Mouse (Mus musculus) splenic B cell, adult 2 months (primary cell): Measurements from ENCODE around the gene Copz2.
A peak's percentile ranks its signal among the peaks of the same experiment; 100 is the strongest.

ENCODE experiments used
- DNase-seq: peaks from one replicate; pipeline ENCODE4 v3.0.0-alpha.2; 2011; ENCODE audit warnings: low read depth, low spot score
- H3K27me3 ChIP-seq: 2 replicates; pipeline ENCODE4 v1.6.1; 2012; ENCODE audit warnings: mild to moderate bottlenecking, low read length, moderate library complexity, mixed read lengths; ENCODE audit not compliant: control insufficient read depth, poor library complexity, insufficient read depth, severe bottlenecking
- H3K36me3 ChIP-seq: 2 replicates; pipeline ENCODE4 v1.6.1; 2012; ENCODE audit warnings: mild to moderate bottlenecking, low read length, moderate library complexity, mixed read lengths; ENCODE audit not compliant: control insufficient read depth, poor library complexity, insufficient read depth, severe bottlenecking

Copz2 gene

GRCm38 (mm10) chr11:96867149-96867548 lies 17.5 kb downstream of the Copz2 start:
- DNase-seq: peak; percentile 77
- H3K27me3 ChIP-seq: no peaks in the 10 kb centered on the region
- no peaks in the 10 kb centered on the region for H3K36me3 ChIP-seq

DNA sequence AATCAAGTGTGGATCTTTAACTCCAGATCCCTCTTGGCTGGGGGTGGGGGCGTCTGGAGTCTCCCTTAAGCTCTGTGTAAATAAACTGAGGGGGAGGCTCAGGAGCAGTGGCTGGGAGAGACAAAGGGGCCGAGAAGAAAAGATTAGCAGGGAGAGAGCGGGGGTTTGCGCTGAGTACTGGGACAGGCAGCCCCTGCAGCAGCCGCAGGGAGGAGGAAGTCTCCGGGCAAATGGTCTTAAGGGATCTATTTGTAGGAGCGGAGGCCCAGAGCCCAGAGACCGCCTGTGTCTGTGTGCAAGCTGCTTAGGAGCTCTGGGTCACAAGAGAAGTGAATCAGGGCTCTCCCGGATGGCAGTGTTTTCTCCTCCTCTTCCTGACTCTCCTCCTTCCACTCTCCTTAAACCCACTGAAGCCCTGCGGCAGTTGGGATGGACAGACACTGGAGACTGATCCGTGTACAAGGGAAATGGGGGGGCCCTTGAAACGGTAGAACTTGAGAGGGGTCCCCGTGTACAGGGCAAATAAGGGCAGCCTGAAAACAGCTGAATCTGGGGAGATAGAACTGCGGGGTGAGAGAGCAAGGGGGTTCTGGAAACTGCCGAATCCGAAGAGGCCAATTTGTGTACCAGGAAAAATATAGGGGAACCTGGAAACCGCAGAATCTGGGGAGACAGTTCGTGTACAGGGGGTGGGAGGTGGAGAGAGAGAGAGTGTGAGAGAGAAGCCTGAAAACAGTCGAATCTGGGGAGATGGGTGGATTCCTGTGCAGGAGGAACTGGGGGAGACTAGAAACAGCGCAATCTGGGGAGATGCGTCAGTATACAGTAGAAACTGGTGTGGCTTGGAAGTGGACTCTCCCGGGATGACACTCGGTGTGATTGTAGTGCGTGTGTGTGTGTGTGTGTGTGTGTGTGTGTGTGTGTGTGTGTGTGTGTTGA lies 23.0 kb downstream of the Copz2 start:
- DNase-seq: no peak
- no peaks in the 10 kb centered on the region for H3K36me3 ChIP-seq
- H3K27me3 ChIP-seq: no peaks in the 10 kb centered on the region; the same call in 1 of the 2 replicates

- Histone ChIP-seq H3K36me3 (no peaks in the 10 kb centered on the region), H3K27me3 (no peaks in the 10 kb centered on the region; the same call in 1 of the 2 replicates)
- DNase-seq: no peak
Observed at GRCm38 (mm10) chr11:96873601-96874140, 24.0 kb downstream of the Copz2 start.

DNA sequence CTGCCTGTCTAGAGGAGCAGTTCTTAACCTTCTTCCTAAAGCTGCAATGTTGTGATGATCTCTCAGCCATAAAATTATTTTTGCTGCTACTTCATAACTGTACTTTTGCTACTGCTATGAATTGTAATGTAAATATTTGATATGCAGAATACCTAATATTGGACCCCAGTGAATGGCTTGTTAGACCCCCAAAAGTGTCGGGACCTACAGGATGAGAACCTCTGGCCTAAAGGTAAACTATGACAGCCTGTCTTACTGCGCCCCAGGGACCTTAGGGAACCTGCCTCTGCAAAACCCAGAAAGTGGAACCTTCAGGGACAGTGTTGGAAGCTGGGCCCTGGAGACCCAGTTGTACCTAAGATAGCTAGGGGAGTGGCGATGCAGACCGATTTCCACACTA lies 25.6 kb downstream of the Copz2 start:
- peaks cover 2% of the 10 kb centered on the region for H3K27me3 ChIP-seq
- DNase-seq: no peak
- no peaks in the 10 kb centered on the region for H3K36me3 ChIP-seq

GRCm38 (mm10) chr11:96875745-96876144 lies 26.1 kb downstream of the Copz2 start:
- peak; percentile 71 for DNase-seq
- H3K36me3 ChIP-seq: no peaks in the 10 kb centered on the region
- peaks cover 2% of the 10 kb centered on the region for H3K27me3 ChIP-seq

GRCm38 (mm10) chr11:96876300-96877040 lies 26.8 kb downstream of the Copz2 start:
- peaks cover 2% of the 10 kb centered on the region for H3K27me3 ChIP-seq
- H3K36me3 ChIP-seq: no peaks in the 10 kb centered on the region
- no peak for DNase-seq

- Histone ChIP-seq H3K36me3 (no peaks in the 10 kb centered on the region), H3K27me3 (peaks cover 2% of the 10 kb centered on the region)
- DNase-seq: no peak
Observed at GRCm38 (mm10) chr11:96877071-96877470, 27.4 kb downstream of the Copz2 start.

GRCm38 (mm10) chr11:96878715-96879114 lies 29.0 kb downstream of the Copz2 start:
- DNase-seq: no peak
- Histone ChIP-seq H3K27me3 (peaks cover 2% of the 10 kb centered on the region), H3K36me3 (no peaks in the 10 kb centered on the region)

- no peak for DNase-seq
- H3K36me3 ChIP-seq: no peaks in the 10 kb centered on the region
- H3K27me3 ChIP-seq: peaks cover 2% of the 10 kb centered on the region
Observed at GRCm38 (mm10) chr11:96879359-96879758, 29.7 kb downstream of the Copz2 start.

- peaks cover 2% of the 10 kb centered on the region for H3K27me3 ChIP-seq
- no peak for DNase-seq
- H3K36me3 ChIP-seq: no peaks in the 10 kb centered on the region
Observed at GRCm38 (mm10) chr11:96880296-96880695, 30.6 kb downstream of the Copz2 start.

GRCm38 (mm10) chr11:96885901-96886340 lies 36.3 kb downstream of the Copz2 start:
- Histone ChIP-seq H3K36me3 (no peaks in the 10 kb centered on the region), H3K27me3 (no peaks in the 10 kb centered on the region)
- no peak for DNase-seq

DNA sequence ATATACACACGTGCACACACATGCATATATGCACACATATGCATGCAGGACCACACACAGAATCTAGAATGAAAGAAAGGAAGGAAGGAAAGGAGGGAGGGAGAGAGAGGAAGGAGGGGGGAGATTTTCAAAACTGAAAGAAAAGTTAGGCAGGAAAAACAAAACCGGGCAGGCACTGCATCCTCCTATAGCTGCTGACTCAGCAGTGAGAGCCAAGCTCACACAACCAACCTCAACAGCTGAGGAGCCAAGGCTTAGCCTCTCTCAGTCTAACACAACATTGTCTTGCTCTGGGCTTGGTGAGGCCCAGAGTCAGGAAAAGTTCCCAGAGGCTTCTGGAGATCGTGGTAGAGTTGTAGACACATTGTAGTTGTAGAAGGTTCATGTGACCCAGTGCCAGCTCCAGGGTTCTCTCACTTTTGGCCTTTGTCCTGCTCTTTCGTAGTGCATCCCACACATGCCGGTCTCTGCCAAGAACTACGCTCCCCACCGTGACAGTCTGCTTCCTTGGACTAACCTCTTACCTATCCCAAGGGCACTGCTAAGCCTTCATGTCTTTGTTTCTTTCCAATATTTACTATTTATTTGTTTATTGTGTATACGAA lies 37.4 kb downstream of the Copz2 start:
- DNase-seq: no peak
- no peaks in the 10 kb centered on the region for H3K36me3 ChIP-seq

DNA sequence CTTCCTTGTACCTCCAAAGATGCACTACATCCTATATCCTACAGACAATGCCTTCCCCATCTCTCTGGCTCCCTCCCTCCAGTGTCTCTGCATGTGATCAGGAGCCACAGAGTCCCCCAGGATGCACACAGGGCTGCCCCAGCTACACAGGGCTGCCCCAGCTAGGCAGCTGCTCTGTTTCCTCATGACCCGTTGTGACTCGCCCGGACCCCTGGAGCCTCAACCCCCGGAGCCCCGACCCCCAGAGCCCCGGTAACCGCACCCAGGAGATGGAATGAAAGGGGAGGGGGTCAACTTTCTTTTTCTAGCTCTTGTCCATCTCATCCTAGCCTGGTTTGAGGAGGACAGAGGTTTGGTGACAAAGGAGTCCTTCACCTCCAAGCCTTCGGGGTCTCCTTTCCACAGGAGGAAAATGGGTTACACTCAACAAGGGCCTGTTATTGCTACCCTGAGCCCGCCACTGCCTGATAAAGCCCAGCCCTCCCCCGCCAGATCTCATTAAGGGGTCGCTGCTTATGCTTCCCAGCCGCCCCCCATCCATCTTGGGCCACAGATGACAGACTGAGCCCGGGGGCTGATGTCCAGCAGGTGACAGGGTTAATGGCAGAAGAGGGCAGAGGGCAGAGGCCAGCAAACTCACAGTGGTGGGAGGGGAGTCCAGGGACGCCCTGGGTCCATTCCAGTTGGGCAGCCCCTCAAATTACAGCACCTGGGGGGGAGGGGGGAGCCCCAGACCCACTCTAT lies 42.3 kb downstream of the Copz2 start:
- no peaks in the 10 kb centered on the region for H3K27me3 ChIP-seq
- H3K36me3 ChIP-seq: no peaks in the 10 kb centered on the region
- DNase-seq: no peak

More for the DNA sequence above, 37.4 kb downstream of the Copz2 start:
- H3K27me3 ChIP-seq: no peaks in the 10 kb centered on the region

DNA sequence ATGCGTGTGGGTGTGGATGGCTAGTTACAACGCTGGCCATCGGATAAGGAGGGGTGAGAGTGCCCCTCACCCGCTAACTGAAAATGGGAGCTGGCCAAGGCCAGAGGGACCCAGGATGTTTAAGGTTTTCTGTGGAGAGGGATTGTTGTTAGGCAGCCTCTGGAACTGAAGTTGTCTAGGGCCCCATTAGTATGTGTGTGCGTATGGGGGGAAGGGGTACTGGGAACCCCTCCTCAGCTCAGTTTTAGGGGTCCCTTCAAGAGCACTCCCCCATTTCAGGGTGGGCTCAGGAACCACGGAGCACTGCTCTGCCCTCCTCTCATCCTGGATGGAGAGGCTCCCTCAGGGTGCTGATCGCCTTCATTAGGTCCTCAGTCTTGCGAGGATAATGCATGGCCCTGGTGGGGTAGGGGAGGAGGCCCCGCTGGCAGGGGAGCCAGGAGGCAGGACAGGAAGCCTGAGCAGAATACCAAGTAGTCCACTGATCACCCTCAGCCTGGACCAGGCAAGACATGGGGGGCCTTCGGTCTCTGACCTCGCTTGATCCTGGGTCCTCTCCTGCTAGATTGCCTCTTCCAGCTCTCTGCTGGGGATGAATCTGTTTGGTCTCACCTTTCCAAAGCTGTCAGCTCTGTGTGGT lies 43.7 kb downstream of the Copz2 start:
- Histone ChIP-seq H3K36me3 (no peaks in the 10 kb centered on the region), H3K27me3 (no peaks in the 10 kb centered on the region)
- no peak for DNase-seq
